Mouse (Mus musculus): ENCODE data around the gene Zfp982.
"Not testable (repeated sequence)": the region's sequence is repeated elsewhere in the genome, so short reads cannot be mapped to it uniquely, and the experiment has no call there.

Gene Zfp982

GRCm38 (mm10) chr4:147492117-147492516 lies at the start of gene Zfp982:
Gene Zfp982 (plus strand): TSS chr4:147492417.
- DNase-seq (ENCODE audit: inconsistent age in 2 of 2, low spot score in 1 of 2), result not testable (repeated sequence)

- peak; percentile 71 to 87 for DNase-seq (ENCODE audit: inconsistent age in 2 of 2, low spot score in 1 of 2)
Measured at GRCm38 (mm10) chr4:147442649-147443553, 49.3 kb upstream of the Zfp982 start.

GRCm38 (mm10) chr4:147443554-147443927 lies 48.7 kb upstream of the Zfp982 start:
- peak; percentile 40 to 84 for DNase-seq (ENCODE audit: inconsistent age in 2 of 2, low spot score in 1 of 2)

GRCm38 (mm10) chr4:147445371-147445770 lies 46.8 kb upstream of the Zfp982 start:
- DNase-seq (ENCODE audit: inconsistent age in 2 of 2, low spot score in 1 of 2), result not testable (repeated sequence)

GRCm38 (mm10) chr4:147448358-147448757 lies 43.9 kb upstream of the Zfp982 start:
- no peak for DNase-seq (ENCODE audit: inconsistent age in 2 of 2, low spot score in 1 of 2)

- peak in 1 of 2 experiments; percentile 67 for DNase-seq (ENCODE audit: inconsistent age in 2 of 2, low spot score in 1 of 2)
Measured at GRCm38 (mm10) chr4:147449099-147449581, 43.1 kb upstream of the Zfp982 start.

GRCm38 (mm10) chr4:147449986-147450385 lies 42.2 kb upstream of the Zfp982 start:
- peak in 1 of 2 experiments; percentile 46 for DNase-seq (ENCODE audit: inconsistent age in 2 of 2, low spot score in 1 of 2)

- not testable (repeated sequence) for DNase-seq (ENCODE audit: inconsistent age in 2 of 2, low spot score in 1 of 2)
Measured at GRCm38 (mm10) chr4:147467207-147467606, 25.0 kb upstream of the Zfp982 start.

GRCm38 (mm10) chr4:147498772-147499613 lies 6.8 kb downstream of the Zfp982 start:
- DNase-seq (ENCODE audit: inconsistent age in 2 of 2, low spot score in 1 of 2), result not testable (repeated sequence)

GRCm38 (mm10) chr4:147509174-147509573 lies 17.0 kb downstream of the Zfp982 start:
- no peak for DNase-seq (ENCODE audit: inconsistent age in 2 of 2, low spot score in 1 of 2)

- peak in 1 of 2 experiments; percentile 38 for DNase-seq (ENCODE audit: inconsistent age in 2 of 2, low spot score in 1 of 2)
Measured at GRCm38 (mm10) chr4:147518981-147519380, 26.8 kb downstream of the Zfp982 start.

- no peak for DNase-seq (ENCODE audit: inconsistent age in 2 of 2, low spot score in 1 of 2)
Measured at GRCm38 (mm10) chr4:147520100-147520499, 27.9 kb downstream of the Zfp982 start.

- no peak for DNase-seq (ENCODE audit: inconsistent age in 2 of 2, low spot score in 1 of 2)
Measured at GRCm38 (mm10) chr4:147525125-147525524, 32.9 kb downstream of the Zfp982 start.

GRCm38 (mm10) chr4:147530366-147530765 lies 38.1 kb downstream of the Zfp982 start:
- DNase-seq (ENCODE audit: inconsistent age in 2 of 2, low spot score in 1 of 2), result no peak

- not testable (repeated sequence) for DNase-seq (ENCODE audit: inconsistent age in 2 of 2, low spot score in 1 of 2)
Measured at GRCm38 (mm10) chr4:147535916-147536315, 43.7 kb downstream of the Zfp982 start.

GRCm38 (mm10) chr4:147537702-147538101 lies 45.5 kb downstream of the Zfp982 start:
- DNase-seq (ENCODE audit: inconsistent age in 2 of 2, low spot score in 1 of 2), result no peak

GRCm38 (mm10) chr4:147539918-147540317 lies 47.7 kb downstream of the Zfp982 start, which contains the start of gene Gm16503:
Gene Gm16503 (plus strand): TSS chr4:147540218.
- not testable (repeated sequence) for DNase-seq (ENCODE audit: inconsistent age in 2 of 2, low spot score in 1 of 2)

GRCm38 (mm10) chr4:147541105-147541504 lies 48.9 kb downstream of the Zfp982 start:
- no peak for DNase-seq (ENCODE audit: inconsistent age in 2 of 2, low spot score in 1 of 2)

- not testable (repeated sequence) for DNase-seq (ENCODE audit: inconsistent age in 2 of 2, low spot score in 1 of 2)
Measured at GRCm38 (mm10) chr4:147553071-147553470, 60.9 kb downstream of the Zfp982 start, which contains the start of gene Zfp985. Gene Zfp985 (plus strand): TSS chr4:147553277.

- not testable (repeated sequence) for DNase-seq (ENCODE audit: inconsistent age in 2 of 2, low spot score in 1 of 2)
Measured at GRCm38 (mm10) chr4:147554361-147554760, 62.1 kb downstream of the Zfp982 start.

- not testable (repeated sequence) for DNase-seq (ENCODE audit: inconsistent age in 2 of 2, low spot score in 1 of 2)
Measured at GRCm38 (mm10) chr4:147556921-147557320, 64.7 kb downstream of the Zfp982 start.

All from adrenal gland, adult (tissue).